Comparison of ENCODE assay signal across 33 mouse cellular contexts in genomic region chr2:170588369-170588900, GRCm38 (mm10). TPM values are rescaled to one million over a fixed set of nuclear protein-coding genes. Genes with fewer than 3 reads are reported as not detected.
"Had no signal": no experiment of that assay in that cellular context is flagged by ENCODE, and none has a peak within 500 bp of the region (broad histone marks: within the 10 kb centered on the region; RNA-seq: fewer than 3 reads in every experiment).

No protein-coding gene starts in this region.

- ATAC-seq: intestine, postnatal 0 days; midbrain, embryonic 16.5 days had no signal

- H3K27ac ChIP-seq: kidney, postnatal 0 days; layer of hippocampus, adult 2 months; left cerebral cortex, adult 2 months; limb, embryonic 12.5 days; liver, embryonic 13.5 days; midbrain, embryonic 12.5 days; neural tube, embryonic 12.5 days; stomach, postnatal 0 days had no signal

- H3K9ac ChIP-seq: limb, embryonic 12.5 days; liver, embryonic 13.5 days; midbrain, embryonic 12.5 days; neural tube, embryonic 12.5 days had no signal

- H3K4me3 ChIP-seq: layer of hippocampus, adult 2 months; left cerebral cortex, adult 2 months; limb, embryonic 12.5 days; liver, embryonic 13.5 days; midbrain, embryonic 12.5 days; neural tube, embryonic 12.5 days had no signal

- DNase-seq: kidney, adult 2 months; kidney, postnatal 25 days; layer of hippocampus, adult 9-11 months; layer of hippocampus, postnatal 36 days; liver; liver, embryonic 13.5 days; lung, adult 2 months; lung, postnatal 14 days; lung, postnatal 4 days; right cerebral cortex, adult 18-20 months; right cerebral cortex, postnatal 14 days; right cerebral cortex, postnatal 4 days; thymus, adult 2 months; thymus, postnatal 14 days; thymus, postnatal 4 days had no signal

- H3K4me2 ChIP-seq: limb, embryonic 12.5 days; liver, embryonic 13.5 days; midbrain, embryonic 12.5 days; neural tube, embryonic 12.5 days had no signal

- H3K4me1 ChIP-seq: liver, embryonic 13.5 days had no signal

- H3K36me3 ChIP-seq: limb, embryonic 12.5 days; liver, embryonic 13.5 days; midbrain, embryonic 12.5 days; neural tube, embryonic 12.5 days had no signal

- H3K27me3 ChIP-seq: liver, embryonic 13.5 days; midbrain, embryonic 12.5 days; neural tube, embryonic 12.5 days had no signal

- H3K9me3 ChIP-seq: limb, embryonic 12.5 days; liver, embryonic 13.5 days; midbrain, embryonic 12.5 days; neural tube, embryonic 12.5 days had no signal

RNA-seq across cellular contexts. Expression of gene 4930470P17Rik, which starts 13.4 kb away (rescaled TPM):
- total RNA-seq: layer of hippocampus, adult 2 months; layer of hippocampus, postnatal 36 days; left cerebral cortex, adult 2 months; left cerebral cortex, postnatal 10 days; left cerebral cortex, postnatal 36 days; megakaryocyte progenitor cell, adult 5-6 weeks; megakaryocyte-erythroid progenitor cell, adult 5-6 weeks had no signal
- polyA plus RNA-seq: intestine, postnatal 0 days; kidney, adult 2 months; kidney, embryonic 14.5 days; kidney, postnatal 0 days; large intestine, adult 2 months; limb, embryonic 12.5 days; liver, embryonic 13.5 days; liver, embryonic 16.5 days; lung, adult 2 months; lung, embryonic 16.5 days; midbrain, embryonic 12.5 days; midbrain, embryonic 16.5 days; neural tube, embryonic 12.5 days; stomach, embryonic 14.5 days; stomach, postnatal 0 days; thymus, adult 2 months had no signal
